8 mouse cellular contexts compared by ENCODE assay signal in genomic region chr1:134454904-134455824, GRCm38 (mm10). TPM values are rescaled to one million over a fixed set of nuclear protein-coding genes. Genes with fewer than 3 reads are reported as not detected.
DNase-seq lines count a peak whose midpoint lies in the region; ATAC-seq lines count a peak whose summit lies in the region.

TSS of gene Klhl12 (plus strand) at chr1:134455531.

- peak; percentile 86 for ATAC-seq in heart, embryonic 14.5 days (ENCODE audit: insufficient number of reproducible peaks, insufficient read depth, low FRiP score, low read depth)
- peak; percentile 91 for ATAC-seq in liver, embryonic 13.5 days (ENCODE audit: low read depth)
- peak; percentile 96 for ATAC-seq in stomach, embryonic 16.5 days (ENCODE audit: insufficient read depth, low FRiP score)

- peak; percentile 98 for DNase-seq in CD4-positive, CD25-positive, alpha-beta regulatory T cell, adult 2 months (ENCODE audit: low read depth, low spot score)
- DNase-seq in fat pad, adult 2 months (ENCODE audit: extremely low read depth, low read depth, low spot score): peak; percentile 25
- DNase-seq in kidney, postnatal 14 days: peak; percentile 97
- peak; percentile 83 for DNase-seq in liver, embryonic 13.5 days
- DNase-seq in neural tube, embryonic 10.5 days (ENCODE audit: extremely low spot score, low spot score): peak; percentile 98

- under 1% methylated on average over 61 of the region's 61 CpGs for WGBS in heart, embryonic 14.5 days
- under 1% methylated on average over 60 of the region's 61 CpGs for WGBS in liver, embryonic 13.5 days (ENCODE audit: insufficient replicate concordance)
- WGBS in stomach, embryonic 16.5 days: under 1% methylated on average over 61 of the region's 61 CpGs

- no peaks in the 10 kb centered on the region for H3K9me3 ChIP-seq in heart, embryonic 14.5 days (ENCODE audit: control insufficient read depth, low read length)
- no peaks in the 10 kb centered on the region for H3K9me3 ChIP-seq in liver, embryonic 13.5 days (replicated peaks)
- H3K9me3 ChIP-seq in stomach, embryonic 16.5 days (replicated peaks; ENCODE audit: control insufficient read depth, low read length): no peaks in the 10 kb centered on the region

- peak within 1 kb of the TSS; percentile 86 for H3K4me2 ChIP-seq in heart, embryonic 14.5 days (ENCODE audit: low read length)
- peak within 1 kb of the TSS; percentile 87 for H3K4me2 ChIP-seq in liver, embryonic 13.5 days
- H3K4me2 ChIP-seq in stomach, embryonic 16.5 days (ENCODE audit: low read depth, low read length): peak within 1 kb of the TSS; percentile 67

- H3K27ac ChIP-seq in brown adipose tissue, adult 24 weeks (replicated peaks; ENCODE audit: low read depth, low read length): peak within 1 kb of the TSS; percentile 39
- peak within 1 kb of the TSS; percentile 32 to 55; a peak in 3 of 4 replicates for H3K27ac ChIP-seq in heart, embryonic 14.5 days (replicated peaks in 1 of 2; ENCODE audit: control insufficient read depth in 1 of 2, insufficient read depth in 1 of 2, low read depth in 2 of 2, low read length in 2 of 2)
- H3K27ac ChIP-seq in liver, embryonic 13.5 days: peak within 1 kb of the TSS; percentile 98
- peak within 1 kb of the TSS; percentile 79 for H3K27ac ChIP-seq in stomach, embryonic 16.5 days (ENCODE audit: low read length)

- H3K4me1 ChIP-seq in brown adipose tissue, adult 24 weeks (ENCODE audit: control insufficient read depth, insufficient read depth, insufficient read length, low read length): no peaks in the 10 kb centered on the region
- peaks cover 0 to 16% of the 10 kb centered on the region in 2 experiments; a peak in 2 of 4 replicates for H3K4me1 ChIP-seq in heart, embryonic 14.5 days (ENCODE audit: control insufficient read depth in 2 of 2, insufficient read depth in 2 of 2, low read length in 2 of 2)
- peaks cover 51% of the 10 kb centered on the region for H3K4me1 ChIP-seq in liver, embryonic 13.5 days (replicated peaks)
- H3K4me1 ChIP-seq in stomach, embryonic 16.5 days (ENCODE audit: control insufficient read depth, insufficient read depth, low read length): peaks cover 4% of the 10 kb centered on the region

- H3K9ac ChIP-seq in heart, embryonic 14.5 days (ENCODE audit: low read length): peak within 1 kb of the TSS; percentile 96
- peak within 1 kb of the TSS; percentile 97 for H3K9ac ChIP-seq in liver, embryonic 13.5 days
- H3K9ac ChIP-seq in stomach, embryonic 16.5 days (ENCODE audit: low read length): peak within 1 kb of the TSS; percentile 97

- H3K4me3 ChIP-seq in brown adipose tissue, adult 24 weeks (ENCODE audit: insufficient read depth, low read depth, low read length): peak within 1 kb of the TSS; percentile 82
- peak within 1 kb of the TSS; percentile 65 to 95 for H3K4me3 ChIP-seq in heart, embryonic 14.5 days (ENCODE audit: control insufficient read depth in 1 of 2, insufficient read depth in 1 of 2, low read depth in 1 of 2, low read length in 2 of 2)
- peak within 1 kb of the TSS; percentile 84 for H3K4me3 ChIP-seq in liver, embryonic 13.5 days (replicated peaks)
- peak within 1 kb of the TSS; percentile 99 for H3K4me3 ChIP-seq in stomach, embryonic 16.5 days (replicated peaks; ENCODE audit: low read length)

- H3K27me3 ChIP-seq in heart, embryonic 14.5 days (ENCODE audit: control insufficient read depth, insufficient read depth, low read length): no peaks in the 10 kb centered on the region
- H3K27me3 ChIP-seq in liver, embryonic 13.5 days: 0 out of 2 replicates have a peak, but pooled peaks cover 3% of the 10 kb centered on the region
- no peaks in the 10 kb centered on the region for H3K27me3 ChIP-seq in stomach, embryonic 16.5 days (ENCODE audit: control insufficient read depth, insufficient read depth, low read length)

- H3K36me3 ChIP-seq in heart, embryonic 14.5 days (ENCODE audit: control insufficient read depth, insufficient read depth, low read length): peaks cover 17% of the 10 kb centered on the region
- H3K36me3 ChIP-seq in liver, embryonic 13.5 days: peaks cover 20% of the 10 kb centered on the region
- 0 out of 2 replicates have a peak, but pooled peaks cover 3% of the 10 kb centered on the region for H3K36me3 ChIP-seq in stomach, embryonic 16.5 days (ENCODE audit: control insufficient read depth, insufficient read depth, low read length)

RNA-seq across cellular contexts. Expression of gene Klhl12, which starts in this region (rescaled TPM):
- 7.0 and 9.9 TPM in 2 replicates for polyA plus RNA-seq in brown adipose tissue, adult 24 weeks (2012; ENCODE audit: insufficient read depth, insufficient read length, missing spikeins)
- polyA plus RNA-seq in heart, embryonic 14.5 days (2014; fragmentation: Nextera tagmentation; extraction: Ambion mirVana): 17.4 and 20.8 TPM in 2 replicates
- polyA plus RNA-seq in liver, embryonic 13.5 days (2015; fragmentation: Nextera tagmentation; extraction: Ambion mirVana): 34.7 and 37.4 TPM in 2 replicates
- 23.1 and 23.7 TPM in 2 replicates for polyA plus RNA-seq in stomach, embryonic 16.5 days (2015; fragmentation: Nextera tagmentation; extraction: Ambion mirVana)

Comparison
In these comparisons a context has a peak if more than half of its experiments do, and no peak if none do; other contexts are left out.
1. Peak in every context shown above with its lines: DNase-seq, ATAC-seq, H3K4me3 ChIP-seq and H3K27ac ChIP-seq.
2. DNase-seq: peak in every context shown above with its lines; median percentile 98 in CD4-positive, CD25-positive, alpha-beta regulatory T cell, adult 2 months; 98 in neural tube, embryonic 10.5 days; 97 in kidney, postnatal 14 days; 83 in liver, embryonic 13.5 days; 25 in fat pad, adult 2 months.
3. H3K27ac ChIP-seq: peak in every context shown above with its lines; median percentile 98 in liver, embryonic 13.5 days; 79 in stomach, embryonic 16.5 days; 44 in heart, embryonic 14.5 days; 39 in brown adipose tissue, adult 24 weeks.